Mouse (Mus musculus) liver, adult 2 months (tissue): ENCODE results near the gene Rgs10.

Experiments used
- CTCF ChIP-seq: fragments of 200-500 bp; IDR thresholded peaks from 2 replicates; pipeline ENCODE4 v1.5.1; 2011; ENCODE audit warnings: low read depth, low read length, control low read depth
- POLR2A ChIP-seq: fragments of 200-500 bp; IDR thresholded peaks from 2 replicates; pipeline ENCODE4 v1.6.1; 2011; ENCODE audit warnings: low read length, control low read depth; ENCODE audit not compliant: insufficient read depth; ENCODE audit errors: extremely low read depth

GRCm38 (mm10) chr7:128383189-128383725 lies 35.3 kb downstream of the Rgs10 start:
- TF ChIP-seq POLR2A, result no peak
- TF ChIP-seq CTCF, result no peak
